Mouse (Mus musculus): ENCODE measurements around the gene Gm17555.
"Not testable (repeated sequence)": the region's sequence is repeated elsewhere in the genome, so short reads cannot be mapped to it uniquely, and the experiment has no call there.

The Gm17555 gene

GRCm38 (mm10) chr2:126214800-126215199 is at the start of gene Gm17555:
Gene Gm17555, plus strand, starts transcription at chr2:126215100.
- DNase-seq = not testable (repeated sequence)

GRCm38 (mm10) chr2:126165277-126166018 is 49.5 kb upstream of the Gm17555 start:
- no peak for DNase-seq

- no peak for DNase-seq
Observed at GRCm38 (mm10) chr2:126166335-126166734, 48.6 kb upstream of the Gm17555 start.

GRCm38 (mm10) chr2:126166848-126167617 is 47.9 kb upstream of the Gm17555 start:
- DNase-seq = no peak

GRCm38 (mm10) chr2:126171427-126171826 is 43.5 kb upstream of the Gm17555 start:
- no peak for DNase-seq

GRCm38 (mm10) chr2:126191306-126191705 is 23.6 kb upstream of the Gm17555 start:
- no peak for DNase-seq

- no peak for DNase-seq
Observed at GRCm38 (mm10) chr2:126192129-126192528, 22.8 kb upstream of the Gm17555 start.

- no peak for DNase-seq
Observed at GRCm38 (mm10) chr2:126195631-126196356, 19.1 kb upstream of the Gm17555 start.

GRCm38 (mm10) chr2:126198971-126199370 is 15.9 kb upstream of the Gm17555 start:
- DNase-seq = no peak

GRCm38 (mm10) chr2:126211011-126211680 is 3.8 kb upstream of the Gm17555 start:
- DNase-seq = no peak

- DNase-seq = no peak
Observed at GRCm38 (mm10) chr2:126227581-126227980, 12.7 kb downstream of the Gm17555 start.

- no peak for DNase-seq
Observed at GRCm38 (mm10) chr2:126231731-126232130, 16.8 kb downstream of the Gm17555 start.

GRCm38 (mm10) chr2:126236905-126237304 is 22.0 kb downstream of the Gm17555 start:
- DNase-seq = no peak

- DNase-seq = no peak
Observed at GRCm38 (mm10) chr2:126245446-126245845, 30.5 kb downstream of the Gm17555 start.

GRCm38 (mm10) chr2:126248536-126248935 is 33.6 kb downstream of the Gm17555 start:
- no peak for DNase-seq

- no peak for DNase-seq
Observed at GRCm38 (mm10) chr2:126252211-126252610, 37.3 kb downstream of the Gm17555 start.
